Comparison of ENCODE assay signal across 19 mouse cellular contexts in the genomic region with DNA sequence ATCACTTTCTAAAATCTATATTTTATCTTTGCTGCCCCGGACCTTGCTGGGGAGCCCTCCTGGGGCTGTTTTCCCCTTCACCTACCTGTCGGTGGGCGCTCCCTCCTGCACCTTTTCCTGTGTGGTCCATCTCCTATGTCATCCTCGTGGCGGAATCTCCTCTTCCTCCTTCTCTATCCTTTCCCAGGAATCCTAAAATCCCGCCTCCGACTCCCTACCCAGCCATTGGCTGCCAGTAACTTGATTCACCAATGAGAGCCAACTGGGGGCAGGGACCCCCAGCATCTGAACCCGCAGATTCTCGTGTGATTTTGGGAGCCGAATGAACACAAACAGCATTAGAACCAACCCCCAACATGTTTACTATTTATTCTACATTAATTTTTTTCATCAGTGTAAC. TPM values are rescaled to one million over a fixed set of nuclear protein-coding genes. Genes with fewer than 3 reads are reported as not detected.
DNase-seq lines count a peak whose midpoint lies in the region; TF ChIP-seq lines count a peak whose summit lies in the region.
"Had no signal": no experiment of that assay in that cellular context is flagged by ENCODE, and none has a peak within 500 bp of the region (broad histone marks: within the 10 kb centered on the region; RNA-seq: fewer than 3 reads in every experiment).

No protein-coding gene starts in this region.

- H3K27me3 ChIP-seq in heart, embryonic 10.5 days (ENCODE audit: insufficient read depth, poor library complexity, severe bottlenecking), result no peaks in the 10 kb centered on the region
- H3K27me3 ChIP-seq in heart, adult 2 months (ENCODE audit: control insufficient read depth, insufficient read depth, low read length), result no peaks in the 10 kb centered on the region
- no peaks in the 10 kb centered on the region for H3K27me3 ChIP-seq in ES-Bruce4 (ENCODE audit: control insufficient read depth, insufficient read depth, low read length, poor library complexity, severe bottlenecking)
- H3K27me3 ChIP-seq: embryonic facial prominence, embryonic 13.5 days; forebrain, embryonic 12.5 days; heart, embryonic 12.5 days; Patski had no signal

- no peak overlapping the region for H3K9ac ChIP-seq in heart, adult 2 months (ENCODE audit: low read depth, low read length)
- peak overlapping the region; percentile 65 for H3K9ac ChIP-seq in ES-Bruce4 (ENCODE audit: low read depth, poor library complexity, severe bottlenecking)
- H3K9ac ChIP-seq: embryonic facial prominence, embryonic 13.5 days; forebrain, embryonic 12.5 days; heart, embryonic 12.5 days; hindbrain, embryonic 14.5 days had no signal

- peaks cover 19% of the 10 kb centered on the region for H3K36me3 ChIP-seq in heart, embryonic 10.5 days
- H3K36me3 ChIP-seq in heart, adult 2 months (ENCODE audit: control insufficient read depth, insufficient read depth, low read length), result no peaks in the 10 kb centered on the region
- peaks cover 20% of the 10 kb centered on the region for H3K36me3 ChIP-seq in ES-Bruce4 (ENCODE audit: control insufficient read depth, insufficient read depth, low read length, poor library complexity, severe bottlenecking)

- H3K4me1 ChIP-seq in heart, embryonic 10.5 days, result 0 out of 2 replicates have a peak, but pooled peaks cover 3% of the 10 kb centered on the region
- no peaks in the 10 kb centered on the region for H3K4me1 ChIP-seq in heart, adult 2 months (ENCODE audit: control insufficient read depth, insufficient read depth, low read length)
- no peaks in the 10 kb centered on the region for H3K4me1 ChIP-seq in ES-Bruce4 (ENCODE audit: control insufficient read depth, insufficient read depth, low read length)
- H3K4me1 ChIP-seq: embryonic facial prominence, embryonic 13.5 days; forebrain, embryonic 12.5 days; heart, embryonic 12.5 days had no signal

- intact Hi-C loops in heart, adult 2 months (cut with DNase I), result no loop called here

- TF ChIP-seq POLR2A in heart, adult 2 months (IDR thresholded peaks at IDR 0.05; ENCODE audit: insufficient read depth, low read depth, low read length), result no peak
- peak; percentile 73 for TF ChIP-seq POLR2A in ES-Bruce4 (IDR thresholded peaks at IDR 0.05; ENCODE audit: insufficient read depth, low read length)

- DNase-seq in heart, embryonic 10.5 days (ENCODE audit: low spot score), result peak; percentile 70
- DNase-seq in heart, adult 2 months, result no peak
- DNase-seq in R1 (ENCODE audit: low read depth, low spot score), result peak; percentile 95
- no peak for DNase-seq in frontal cortex, postnatal 10 days (ENCODE audit: low spot score in 2 of 2)
- no peak for DNase-seq in adrenal gland, postnatal 10 days
- no peak for DNase-seq in lung, postnatal 4 days
- DNase-seq: adrenal gland, postnatal 25 days; cerebellum, adult 18-20 months; cerebellum, adult 9-11 months; cerebellum, postnatal 36 days; gastrocnemius, adult 2 months; gastrocnemius, postnatal 25 days had no signal

- no peak for TF ChIP-seq CTCF in heart, adult 2 months (IDR thresholded peaks at IDR 0.05)
- TF ChIP-seq CTCF in ES-Bruce4 (IDR thresholded peaks at IDR 0.05; ENCODE audit: low read depth, low read length), result no peak

- H3K27ac ChIP-seq in heart, embryonic 10.5 days, result no peak overlapping the region
- no peak overlapping the region for H3K27ac ChIP-seq in heart, adult 2 months
- H3K27ac ChIP-seq in ES-Bruce4 (ENCODE audit: insufficient read depth, low read length), result no peak overlapping the region; the same call in 1 of the 2 replicates
- H3K27ac ChIP-seq: embryonic facial prominence, embryonic 13.5 days; forebrain, embryonic 12.5 days; gastrocnemius, adult 2 months; hindbrain, embryonic 10.5 days; hindbrain, embryonic 14.5 days had no signal

- H3K9me3 ChIP-seq in heart, embryonic 10.5 days, result no peaks in the 10 kb centered on the region
- H3K9me3 ChIP-seq in ES-Bruce4 (replicated peaks; ENCODE audit: control insufficient read depth, insufficient read depth, low read length, poor library complexity, severe bottlenecking), result no peaks in the 10 kb centered on the region; the same call in 1 of the 2 replicates
- H3K9me3 ChIP-seq: embryonic facial prominence, embryonic 13.5 days; forebrain, embryonic 12.5 days; heart, embryonic 12.5 days; hindbrain, embryonic 10.5 days had no signal

- H3K79me2 ChIP-seq in heart, adult 2 months (replicated peaks; ENCODE audit: control insufficient read depth, insufficient read depth, low read length), result no peaks in the 10 kb centered on the region

- WGBS in heart, embryonic 10.5 days, result 84% methylated on average over 10 of the region's 10 CpGs
- 88% methylated on average over 10 of the region's 10 CpGs for WGBS in heart, adult 2 months

- no peak overlapping the region for H3K4me3 ChIP-seq in heart, embryonic 10.5 days
- H3K4me3 ChIP-seq in heart, adult 2 months, result no peak overlapping the region
- peak overlapping the region; percentile 100 for H3K4me3 ChIP-seq in ES-Bruce4 (ENCODE audit: low read depth, low read length)
- H3K4me3 ChIP-seq: embryonic facial prominence, embryonic 13.5 days; forebrain, embryonic 12.5 days; gastrocnemius, adult 2 months; heart, embryonic 12.5 days; hindbrain, embryonic 10.5 days had no signal

- TF ChIP-seq EP300 in heart, adult 2 months (IDR thresholded peaks at IDR 0.05; ENCODE audit: insufficient read depth, low read depth, low read length), result no peak
- TF ChIP-seq EP300 in ES-Bruce4 (IDR thresholded peaks at IDR 0.05; ENCODE audit: insufficient read depth, low read depth, low read length), result no peak

RNA-seq across cellular contexts. Expression of a gene that starts 57.1 kb away (rescaled TPM):
- polyA plus RNA-seq in heart, embryonic 10.5 days (2016; fragmentation: Nextera tagmentation; extraction: Ambion mirVana), result 3.2 and 5.1 TPM in 2 replicates
- total RNA-seq in heart, adult 2 months (2021), result 10 to 100 TPM; 13.4 to 14.2 TPM
- 6.3 and 10.0 TPM in 2 replicates for polyA plus RNA-seq in heart, adult 2 months (2012; rRNA removed)
- polyA plus RNA-seq in ES-Bruce4 (2011; ENCODE audit: insufficient read depth, insufficient read length, low read depth, missing spikeins), result 10.9 and 12.3 TPM in 2 replicates
- total RNA-seq in adrenal gland, postnatal 10 days (2021), result 10 to 100 TPM; 25.3 to 33.2 TPM

Comparison
In these comparisons a context has a peak if more than half of its experiments do, and no peak if none do; other contexts are left out.
1. DNase-seq: peak in heart, embryonic 10.5 days (single experiment) and R1 (single experiment); none in heart, adult 2 months (0 of 2), frontal cortex, postnatal 10 days (0 of 2), adrenal gland, postnatal 10 days (single experiment) and lung, postnatal 4 days (0 of 2).